ENCODE assay signal across 11 mouse cellular contexts in genomic region chr11:78396950-78397349, GRCm38 (mm10). TPM values are rescaled to one million over a fixed set of nuclear protein-coding genes. Genes with fewer than 3 reads are reported as not detected.
A peak's percentile ranks its signal among the peaks of the same experiment; 100 is the strongest.
DNase-seq lines count a peak whose midpoint lies in the region; ATAC-seq lines count a peak whose summit lies in the region.
"Had no signal": no experiment of that assay in that cellular context is flagged by ENCODE, and none has a peak within 500 bp of the region (broad histone marks: within the 10 kb centered on the region; RNA-seq: fewer than 3 reads in every experiment).

No protein-coding gene starts in this region.

- no peak overlapping the region for H3K27ac ChIP-seq in heart, embryonic 12.5 days (ENCODE audit: poor library complexity, severe bottlenecking)
- H3K27ac ChIP-seq in hindbrain, embryonic 16.5 days (ENCODE audit: low read depth, low read length) = no peak overlapping the region
- H3K27ac ChIP-seq in midbrain, embryonic 10.5 days (replicated peaks) = peak overlapping the region; percentile 77

- no peak for DNase-seq in heart, postnatal 25 days (ENCODE audit: low spot score)
- DNase-seq in embryo, embryonic 11 days = peak; percentile 21
- DNase-seq in midbrain, embryonic 10.5 days (ENCODE audit: low spot score) = no peak
- DNase-seq in left cerebral cortex, postnatal 36 days (ENCODE audit: low spot score in 2 of 2) = no peak
- no peak for DNase-seq in cerebellum, adult 9-11 months
- no peak for DNase-seq in layer of hippocampus, postnatal 25 days (ENCODE audit: extremely low spot score in 1 of 2, low spot score in 1 of 2)

- ATAC-seq in heart, embryonic 12.5 days (ENCODE audit: insufficient number of reproducible peaks, low FRiP score) = no peak
- ATAC-seq in hindbrain, embryonic 16.5 days = no peak

- peak overlapping the region; percentile 49; the same call in 1 of the 2 replicates for H3K9ac ChIP-seq in heart, embryonic 12.5 days
- no peak overlapping the region; the same call in 1 of the 2 replicates for H3K9ac ChIP-seq in hindbrain, embryonic 16.5 days (ENCODE audit: low read depth, low read length)

- H3K27me3 ChIP-seq in heart, embryonic 12.5 days (replicated peaks) = peaks cover 51% of the 10 kb centered on the region
- H3K27me3 ChIP-seq in hindbrain, embryonic 16.5 days (replicated peaks; ENCODE audit: control insufficient read depth, insufficient read depth, low read length) = no peaks in the 10 kb centered on the region
- H3K27me3 ChIP-seq in midbrain, embryonic 10.5 days (ENCODE audit: low read depth, poor library complexity, severe bottlenecking) = peaks cover 24% of the 10 kb centered on the region; the same call in 1 of the 2 replicates

- 49% methylated on average over 11 of the region's 11 CpGs for WGBS in heart, embryonic 12.5 days
- 32% methylated on average over 11 of the region's 11 CpGs for WGBS in hindbrain, embryonic 16.5 days
- WGBS in midbrain, embryonic 10.5 days = 39% methylated on average over 11 of the region's 11 CpGs

- intact Hi-C loops in heart, postnatal 25 days (cut with DNase I) = no loop called here
- intact Hi-C loops in left cerebral cortex, postnatal 36 days (cut with DNase I) = no loop called here

- H3K9me3 ChIP-seq in heart, embryonic 12.5 days (replicated peaks) = no peaks in the 10 kb centered on the region
- no peaks in the 10 kb centered on the region for H3K9me3 ChIP-seq in hindbrain, embryonic 16.5 days (ENCODE audit: control insufficient read depth, low read length)
- no peaks in the 10 kb centered on the region for H3K9me3 ChIP-seq in midbrain, embryonic 10.5 days (replicated peaks)

- H3K4me2 ChIP-seq in heart, embryonic 12.5 days = peak overlapping the region; percentile 55
- peak overlapping the region; percentile 47 for H3K4me2 ChIP-seq in hindbrain, embryonic 16.5 days (ENCODE audit: low read length)

- no peaks in the 10 kb centered on the region for H3K36me3 ChIP-seq in heart, embryonic 12.5 days
- no peaks in the 10 kb centered on the region for H3K36me3 ChIP-seq in hindbrain, embryonic 16.5 days (ENCODE audit: control insufficient read depth, insufficient read depth, low read length)
- no peaks in the 10 kb centered on the region for H3K36me3 ChIP-seq in midbrain, embryonic 10.5 days

- 0 out of 2 replicates have a peak, but pooled peaks cover 4% of the 10 kb centered on the region for H3K4me1 ChIP-seq in heart, embryonic 12.5 days (replicated peaks)
- H3K4me1 ChIP-seq in hindbrain, embryonic 16.5 days (ENCODE audit: control insufficient read depth, insufficient read depth, low read depth, low read length) = peaks cover 4% of the 10 kb centered on the region
- peaks cover 23% of the 10 kb centered on the region for H3K4me1 ChIP-seq in midbrain, embryonic 10.5 days

- H3K4me3 ChIP-seq in heart, embryonic 12.5 days = 0 out of 2 replicates have a peak overlapping the region, but pooled peaks have one; percentile 12
- no peak overlapping the region; the same call in 1 of the 2 replicates for H3K4me3 ChIP-seq in hindbrain, embryonic 16.5 days (ENCODE audit: low read length)
- H3K4me3 ChIP-seq in midbrain, embryonic 10.5 days = peak overlapping the region; percentile 47
- H3K4me3 ChIP-seq: myocyte had no signal

RNA-seq across cellular contexts. Expression of gene Foxn1, which starts 10.6 kb away (rescaled TPM):
- polyA plus RNA-seq in heart, embryonic 12.5 days (2016; fragmentation: Nextera tagmentation; extraction: Ambion mirVana) = not detected in 2 replicates
- not detected for total RNA-seq in heart, postnatal 25 days (2021)
- polyA plus RNA-seq in hindbrain, embryonic 16.5 days (2015; fragmentation: Nextera tagmentation; extraction: Ambion mirVana) = not detected in 2 replicates
- polyA plus RNA-seq in midbrain, embryonic 10.5 days (2016; fragmentation: Nextera tagmentation; extraction: Ambion mirVana) = not detected in 2 replicates
- total RNA-seq in left cerebral cortex, postnatal 36 days (2021) = not detected
- total RNA-seq in layer of hippocampus, postnatal 25 days (2021) = not detected

RNA-seq across cellular contexts. Expression of gene Slc13a2, which starts 25.1 kb away (rescaled TPM):
- polyA plus RNA-seq in heart, embryonic 12.5 days (2016; fragmentation: Nextera tagmentation; extraction: Ambion mirVana) = not detected in 2 replicates
- total RNA-seq in heart, postnatal 25 days (2021) = not detected
- not detected in 2 replicates for polyA plus RNA-seq in hindbrain, embryonic 16.5 days (2015; fragmentation: Nextera tagmentation; extraction: Ambion mirVana)
- not detected in 2 replicates for polyA plus RNA-seq in midbrain, embryonic 10.5 days (2016; fragmentation: Nextera tagmentation; extraction: Ambion mirVana)
- not detected for total RNA-seq in left cerebral cortex, postnatal 36 days (2021)
- total RNA-seq in layer of hippocampus, postnatal 25 days (2021) = not detected
- total RNA-seq: adrenal gland, adult 18-20 months had no signal
- polyA plus RNA-seq: cortical plate, adult 2 months had no signal

RNA-seq across cellular contexts. Expression of gene Unc119, which starts 53.7 kb away (rescaled TPM):
- polyA plus RNA-seq in heart, embryonic 12.5 days (2016; fragmentation: Nextera tagmentation; extraction: Ambion mirVana) = 45.6 and 47.7 TPM in 2 replicates
- 1 to 10 TPM; 4.2 to 4.6 TPM for total RNA-seq in heart, postnatal 25 days (2021)
- polyA plus RNA-seq in hindbrain, embryonic 16.5 days (2015; fragmentation: Nextera tagmentation; extraction: Ambion mirVana) = 86.5 and 91.1 TPM in 2 replicates
- polyA plus RNA-seq in midbrain, embryonic 10.5 days (2016; fragmentation: Nextera tagmentation; extraction: Ambion mirVana) = 57.7 and 61.7 TPM in 2 replicates
- 10 to 100 TPM; 30.6 to 31.3 TPM for total RNA-seq in left cerebral cortex, postnatal 36 days (2021)
- 10 to 100 TPM; 29.6 to 32.5 TPM for total RNA-seq in layer of hippocampus, postnatal 25 days (2021)

Comparison
In these comparisons a context has a peak if more than half of its experiments do, and no peak if none do; other contexts are left out.
1. RNA of gene Unc119, which starts 53.7 kb away (total RNA-seq): 29.6 to 32.5 TPM in layer of hippocampus, postnatal 25 days and 30.6 to 31.3 TPM in left cerebral cortex, postnatal 36 days; 4.2 to 4.6 TPM in heart, postnatal 25 days; every median in the first group is over 4 times any median in the second.